ENCODE assay signal across 8 mouse cellular contexts in genomic region chr11:3452167-3452639, GRCm38 (mm10). TPM values are rescaled to one million over a fixed set of nuclear protein-coding genes. Genes with fewer than 3 reads are reported as not detected.
DNase-seq lines count a peak whose midpoint lies in the region; ATAC-seq and TF ChIP-seq lines count a peak whose summit lies in the region.

TSS of gene Rnf185 (minus strand) at chr11:3452363.

- peaks cover 0 to 5% of the 10 kb centered on the region in 2 experiments; a peak in 2 of 4 replicates for H3K4me1 ChIP-seq in ES-E14 (ENCODE audit: control insufficient read depth in 2 of 2, insufficient read depth in 2 of 2, low read length in 2 of 2, poor library complexity in 1 of 2)
- peaks cover 25% of the 10 kb centered on the region for H3K4me1 ChIP-seq in forebrain, embryonic 15.5 days
- peaks cover 9% of the 10 kb centered on the region for H3K4me1 ChIP-seq in lung, adult 2 months (ENCODE audit: control insufficient read depth, insufficient read depth, low read length)

- no peaks in the 10 kb centered on the region for H3K27me3 ChIP-seq in forebrain, embryonic 15.5 days

- peak; percentile 99 for ATAC-seq in forebrain, embryonic 15.5 days (replicated peaks)
- ATAC-seq in neutrophil, adult 5-6 weeks (ENCODE audit: extremely low read depth, insufficient number of reproducible peaks, low FRiP score, poor library complexity, severe bottlenecking) = peak; percentile 96

- TF ChIP-seq POLR2A in lung, adult 2 months (IDR thresholded peaks at IDR 0.05; ENCODE audit: borderline replicate concordance, extremely low read depth, low read depth, low read length) = peak; percentile 87; the same call in 1 of the 2 replicates

- in situ Hi-C loops in ES-E14 (cut with MboI; ENCODE audit: low sequenced_read_pairs in 2 of 2, unreplicated experiment in 2 of 2) = no loop called here

- H3K9ac ChIP-seq in ES-E14 (ENCODE audit: insufficient read depth, low read depth, low read length, poor library complexity, severe bottlenecking) = peak within 1 kb of the TSS; percentile 80
- H3K9ac ChIP-seq in forebrain, embryonic 15.5 days (replicated peaks) = peak within 1 kb of the TSS; percentile 90

- H3K27ac ChIP-seq in ES-E14 (ENCODE audit: insufficient read depth, low read depth, low read length, poor library complexity, severe bottlenecking) = peak within 1 kb of the TSS; percentile 50
- H3K27ac ChIP-seq in forebrain, embryonic 15.5 days (replicated peaks) = peak within 1 kb of the TSS; percentile 90

- H3K36me3 ChIP-seq in ES-E14 (ENCODE audit: control insufficient read depth, insufficient read depth, low read length, poor library complexity, severe bottlenecking) = no peaks in the 10 kb centered on the region
- H3K36me3 ChIP-seq in forebrain, embryonic 15.5 days = no peaks in the 10 kb centered on the region

- H3K4me3 ChIP-seq in ES-E14 (ENCODE audit: insufficient read depth in 1 of 2, low read depth in 1 of 2, low read length in 2 of 2, poor library complexity in 1 of 2, severe bottlenecking in 1 of 2) = peak within 1 kb of the TSS; percentile 74 to 81
- peak within 1 kb of the TSS; percentile 78 for H3K4me3 ChIP-seq in forebrain, embryonic 15.5 days
- H3K4me3 ChIP-seq in lung, adult 2 months (replicated peaks; ENCODE audit: extremely low read depth, low read depth, low read length) = peak within 1 kb of the TSS; percentile 90

- intact Hi-C loops in heart, postnatal 25 days (cut with DNase I) = loop anchor here (5.0 kb wide), 1 partner anchor 45 kb away; the partner anchor contains the start of gene Limk2

- DNase-seq in ES-E14 (ENCODE audit: low read depth, low spot score) = peak; percentile 94
- DNase-seq in cerebellum, adult 11-12 months = peak; percentile 92
- peak; percentile 91 for DNase-seq in heart, postnatal 25 days (ENCODE audit: low spot score)
- DNase-seq in layer of hippocampus, adult 18-20 months (ENCODE audit: low spot score in 2 of 2) = peak; percentile 94 to 96
- peak; percentile 91 for DNase-seq in lung, adult 2 months
- DNase-seq in thymus, adult 18-20 months = peak; percentile 88 to 90

- H3K9me3 ChIP-seq in ES-E14 (ENCODE audit: control insufficient read depth, insufficient read depth, low read depth, low read length) = no peaks in the 10 kb centered on the region
- H3K9me3 ChIP-seq in forebrain, embryonic 15.5 days = no peaks in the 10 kb centered on the region

- peak within 1 kb of the TSS; percentile 53 for H3K4me2 ChIP-seq in forebrain, embryonic 15.5 days (replicated peaks)

- TF ChIP-seq CTCF in lung, adult 2 months (IDR thresholded peaks at IDR 0.05; ENCODE audit: insufficient read depth, low read length) = no peak

- under 1% methylated on average over 45 of the region's 45 CpGs for WGBS in forebrain, embryonic 15.5 days
- WGBS in lung, adult 2 months = under 1% methylated on average over 45 of the region's 45 CpGs

TF ChIP-seq in ES-E14, 5 proteins besides CTCF, POLR2A, EP300 and RAD21:
- TF ChIP-seq ZNF384 (IDR thresholded peaks at IDR 0.05; ENCODE audit: low read depth, low read length) (no peak), HCFC1 (IDR thresholded peaks at IDR 0.05; ENCODE audit: borderline replicate concordance, insufficient read depth, low read length) (peak; percentile 79; the same call in 1 of the 2 replicates), MAFK (IDR thresholded peaks at IDR 0.05; ENCODE audit: insufficient read depth, low read depth, low read length) (no peak), ZC3H11A (IDR thresholded peaks at IDR 0.05; ENCODE audit: borderline replicate concordance, low read depth, low read length) (no peak), CHD2 (IDR thresholded peaks at IDR 0.05; ENCODE audit: low read depth, low read length) (no peak)

RNA-seq across cellular contexts. Expression of gene Rnf185, which starts in this region (rescaled TPM):
- total RNA-seq in ES-E14 (2012; rRNA removed) = 9.3 and 15.5 TPM in 2 replicates
- 39.8 and 41.6 TPM in 2 replicates for polyA plus RNA-seq in forebrain, embryonic 15.5 days (2015; fragmentation: Nextera tagmentation; extraction: Ambion mirVana)
- 10 to 100 TPM; 19.5 to 20.2 TPM for total RNA-seq in heart, postnatal 25 days (2021)
- 10 to 100 TPM; 30.2 to 32.2 TPM for total RNA-seq in layer of hippocampus, adult 18-20 months (2021)
- polyA plus RNA-seq in lung, adult 2 months (2012; rRNA removed) = 25.6 and 36.4 TPM in 2 replicates
- 18.4 and 22.3 TPM in 2 replicates for total RNA-seq in neutrophil, adult 5-6 weeks (2017)

Comparison
In these comparisons a context has a peak if more than half of its experiments do, and no peak if none do; other contexts are left out.
1. Peak in every context shown above with its lines: DNase-seq, ATAC-seq, H3K4me3 ChIP-seq and H3K27ac ChIP-seq.